In the genomic region with DNA sequence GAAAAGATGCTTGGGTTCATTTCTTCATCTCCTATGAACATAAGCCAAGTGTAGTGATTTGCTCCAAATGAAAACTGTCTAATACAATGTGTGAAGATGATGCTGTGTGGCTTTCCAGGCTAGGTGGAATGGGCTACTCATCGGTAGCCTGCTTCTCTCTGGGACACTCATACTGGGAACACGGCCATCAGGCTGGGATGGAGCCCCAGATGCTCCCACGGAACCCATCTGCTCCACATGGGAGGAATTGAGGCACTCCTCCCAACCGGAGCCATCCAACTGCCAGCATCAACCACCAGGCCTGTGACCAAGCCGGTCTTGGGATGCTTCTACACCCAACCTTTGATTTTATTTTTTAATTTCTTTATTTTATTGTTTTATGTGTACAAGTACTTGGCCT, we compare ENCODE assay signal across 13 mouse cellular contexts.
DNase-seq lines count a peak whose midpoint lies in the region.
"Had no signal": no experiment of that assay in that cellular context is flagged by ENCODE, and none has a peak within 500 bp of the region (broad histone marks: within the 10 kb centered on the region; RNA-seq: fewer than 3 reads in every experiment).

No protein-coding gene starts in this region.

- intact Hi-C loops in left cerebral cortex, postnatal 14 days (cut with DNase I), result no loop called here

- peak; percentile 29 to 53 for DNase-seq in left cerebral cortex, adult 18-20 months (ENCODE audit: low spot score in 2 of 2)
- DNase-seq in left cerebral cortex, postnatal 14 days (ENCODE audit: low spot score in 2 of 2), result no peak
- peak; percentile 78 for DNase-seq in brain, adult 2 months (ENCODE audit: low read depth, low spot score)
- peak; percentile 13 for DNase-seq in cerebellum, adult 8-10 months
- DNase-seq in layer of hippocampus, adult 9-10 months (ENCODE audit: low spot score), result peak; percentile 52
- DNase-seq in gastrocnemius, postnatal 10 days, result no peak
- DNase-seq in embryo, embryonic 11 days, result no peak
- DNase-seq: adrenal gland, postnatal 36 days; heart, adult 11 months; kidney, postnatal 10 days; liver, embryonic 13.5 days; spleen, adult 18-20 months; thymus, postnatal 14 days had no signal

Comparison
In these comparisons a context has a peak if more than half of its experiments do, and no peak if none do; other contexts are left out.
1. DNase-seq: peak in left cerebral cortex, adult 18-20 months (2 of 2), brain, adult 2 months (single experiment), cerebellum, adult 8-10 months (single experiment) and layer of hippocampus, adult 9-10 months (single experiment); none in left cerebral cortex, postnatal 14 days (0 of 2), gastrocnemius, postnatal 10 days (single experiment) and embryo, embryonic 11 days (single experiment).